Mouse (Mus musculus) kidney, embryonic 14.5 days (tissue): ENCODE data around the gene Gsg1l2. TPM values are rescaled to one million over a fixed set of nuclear protein-coding genes. Genes with fewer than 3 reads are reported as not detected.

Experiments used
- ATAC-seq: fragments of 200-750 bp; cut with Nextera tagmentation; 2 replicates; pipeline ENCODE4 v1.8.0; 2017; ENCODE audit warnings: moderate number of reproducible peaks, mild to moderate bottlenecking, moderate TSS enrichment, moderate library complexity; ENCODE audit not compliant: low FRiP score, low TSS enrichment
- H3K27ac ChIP-seq: fragments of 300-500 bp; sonication (generic); 2 replicates; pipeline ENCODE4 v1.5.1; 2014; ENCODE audit warnings: low read depth, mild to moderate bottlenecking, low read length, moderate library complexity, mixed read lengths
- H3K27me3 ChIP-seq: fragments of 300-500 bp; sonication (generic); 2 replicates; pipeline ENCODE4 v1.6.1; 2014; ENCODE audit warnings: mild to moderate bottlenecking, low read length; ENCODE audit not compliant: control insufficient read depth, insufficient read depth
- H3K36me3 ChIP-seq: fragments of 300-500 bp; sonication (generic); 2 replicates; pipeline ENCODE4 v1.6.1; 2014; ENCODE audit warnings: low read length, mixed read lengths; ENCODE audit not compliant: control insufficient read depth, insufficient read depth
- H3K4me1 ChIP-seq: fragments of 300-500 bp; sonication (generic); 2 replicates; pipeline ENCODE4 v1.6.1; 2014; ENCODE audit warnings: low read length, mixed read lengths; ENCODE audit not compliant: control insufficient read depth, insufficient read depth
- H3K4me2 ChIP-seq: fragments of 300-500 bp; sonication (generic); replicated peaks from 2 replicates; pipeline ENCODE4 v1.6.1; 2014; ENCODE audit warnings: low read depth, mild to moderate bottlenecking, low read length
- H3K4me3 ChIP-seq: fragments of 300-500 bp; sonication (generic); 2 replicates; pipeline ENCODE4 v1.5.1; 2014; ENCODE audit warnings: mild to moderate bottlenecking, low read length
- H3K9ac ChIP-seq: fragments of 300-500 bp; sonication (generic); 2 replicates; pipeline ENCODE4 v1.6.1; 2014; ENCODE audit warnings: low read depth, mild to moderate bottlenecking, low read length, moderate library complexity
- H3K9me3 ChIP-seq: fragments of 300-500 bp; sonication (generic); 2 replicates; pipeline ENCODE4 v1.6.1; 2016; ENCODE audit warnings: low read length; ENCODE audit not compliant: control insufficient read depth
- WGBS: fragments of 180-500 bp; shearing (Covaris S2); extraction: QIAGEN DNeasy Blood & Tissue Kit; methylation state at CpG from one replicate; pipeline ENCODE4 v1.1.7; 2014; 5-methylcytosine and 5-hydroxymethylcytosine counted together
- polyA plus RNA-seq: library from polyadenylated mRNA; unstranded; fragments of >200 nt; fragmentation: Nextera tagmentation; extraction: Ambion mirVana; gene quantifications from 2 replicates; pipeline ENCODE4 v1.2.1, GENCODE M21; 2014

The Gsg1l2 gene
- polyA plus RNA-seq, 1 experiment from 2014 or later = not detected

DNA sequence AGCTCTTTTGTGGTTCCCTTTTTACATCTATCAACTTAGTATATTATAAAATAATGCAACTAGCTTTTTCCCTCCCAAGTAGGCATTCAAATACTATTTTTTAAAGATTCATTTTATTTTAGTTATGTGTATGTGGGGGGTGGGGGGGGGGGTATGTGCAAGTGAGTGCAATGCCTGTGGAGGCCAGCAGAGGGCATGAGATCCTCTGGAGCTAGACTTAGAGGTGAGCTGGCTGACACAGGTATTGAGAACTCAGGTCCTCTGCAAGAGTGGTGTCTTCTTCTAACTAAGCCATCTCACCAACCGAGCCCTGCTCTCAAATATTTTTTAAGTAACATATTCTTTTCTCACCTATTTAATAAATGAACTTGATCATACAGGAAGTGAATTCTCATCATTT lies 31.1 kb downstream of the Gsg1l2 start:
- Histone ChIP-seq H3K4me1 (no peaks in the 10 kb centered on the region), H3K27ac (no peak overlapping the region), H3K4me3 (no peak overlapping the region), H3K4me2 (no peak overlapping the region), H3K36me3 (no peaks in the 10 kb centered on the region), H3K27me3 (no peaks in the 10 kb centered on the region), H3K9ac (no peak overlapping the region), H3K9me3 (no peaks in the 10 kb centered on the region)
- 90% methylated on average over 1 of the region's 1 CpGs for WGBS
- no peak for ATAC-seq

DNA sequence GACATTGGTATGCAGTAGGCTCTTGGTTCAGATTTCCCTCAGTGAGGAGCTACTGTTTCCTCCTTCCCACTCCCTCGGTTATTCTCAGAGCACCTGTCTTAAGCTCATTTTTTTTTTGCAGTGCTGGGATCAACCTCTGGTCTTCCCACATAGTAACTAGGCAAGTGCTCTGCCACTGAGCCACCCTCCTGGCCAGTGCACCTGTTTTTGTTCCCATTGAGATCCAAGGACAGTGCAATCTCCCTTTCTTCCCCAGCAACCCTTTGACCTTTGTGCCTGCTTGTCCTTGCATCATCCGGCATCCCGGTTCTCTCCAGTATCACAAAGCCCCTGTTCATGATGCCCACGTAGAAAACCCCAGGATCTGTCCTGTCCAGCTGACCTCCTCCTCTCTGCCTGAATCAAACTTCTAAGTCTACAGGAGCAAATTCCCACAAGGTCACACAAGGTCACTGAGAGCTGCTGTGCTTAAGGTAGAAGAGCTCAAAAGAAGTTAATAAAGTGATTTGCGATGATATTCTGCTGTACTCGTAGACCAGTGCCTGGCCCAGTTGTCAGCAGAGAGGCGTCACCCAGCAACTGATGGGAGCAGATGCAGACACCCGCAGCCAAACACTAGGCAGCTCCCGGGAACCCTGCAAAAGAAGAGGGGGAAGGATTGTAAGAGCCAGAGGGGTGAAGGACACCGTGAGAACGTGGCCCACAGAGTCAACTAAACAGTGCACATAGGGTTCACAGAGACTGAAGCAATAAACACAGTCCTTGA lies 32.6 kb downstream of the Gsg1l2 start:
- 81% methylated on average over 11 of the region's 11 CpGs for WGBS
- no peak for ATAC-seq
- H3K4me1 ChIP-seq = no peaks in the 10 kb centered on the region

DNA sequence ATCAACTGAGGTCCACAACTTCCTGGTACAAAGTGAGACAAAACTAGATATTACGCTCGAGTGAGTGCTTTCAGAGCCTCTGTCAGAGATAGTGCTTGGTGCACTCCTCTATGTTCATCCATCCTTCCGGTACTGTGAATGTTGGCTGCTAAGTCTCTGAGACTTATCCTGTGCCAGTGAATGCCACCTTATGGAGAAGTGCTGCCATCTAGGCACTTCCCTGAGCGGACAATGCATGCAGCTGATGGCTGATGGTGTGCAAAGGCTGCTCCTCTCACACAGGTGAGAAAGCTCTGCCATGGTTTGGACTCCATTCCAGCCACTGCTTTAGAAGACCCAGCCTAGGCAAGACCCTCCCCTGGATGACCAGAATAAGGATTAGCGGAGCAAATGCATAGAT lies 33.6 kb downstream of the Gsg1l2 start:
- H3K4me2 ChIP-seq = no peak overlapping the region
- H3K9me3 ChIP-seq = no peaks in the 10 kb centered on the region
- H3K9ac ChIP-seq = no peak overlapping the region
- no peak for ATAC-seq
- WGBS = 85% methylated on average over 5 of the region's 5 CpGs
- H3K4me1 ChIP-seq = no peaks in the 10 kb centered on the region
- H3K4me3 ChIP-seq = no peak overlapping the region
- H3K27me3 ChIP-seq = no peaks in the 10 kb centered on the region
- H3K36me3 ChIP-seq = no peaks in the 10 kb centered on the region
- no peak overlapping the region for H3K27ac ChIP-seq

More for the DNA sequence above, 32.6 kb downstream of the Gsg1l2 start:
- Histone ChIP-seq H3K27me3 (no peaks in the 10 kb centered on the region), H3K4me3 (no peak overlapping the region), H3K27ac (no peak overlapping the region), H3K9me3 (no peaks in the 10 kb centered on the region), H3K36me3 (no peaks in the 10 kb centered on the region), H3K9ac (no peak overlapping the region), H3K4me2 (no peak overlapping the region)

DNA sequence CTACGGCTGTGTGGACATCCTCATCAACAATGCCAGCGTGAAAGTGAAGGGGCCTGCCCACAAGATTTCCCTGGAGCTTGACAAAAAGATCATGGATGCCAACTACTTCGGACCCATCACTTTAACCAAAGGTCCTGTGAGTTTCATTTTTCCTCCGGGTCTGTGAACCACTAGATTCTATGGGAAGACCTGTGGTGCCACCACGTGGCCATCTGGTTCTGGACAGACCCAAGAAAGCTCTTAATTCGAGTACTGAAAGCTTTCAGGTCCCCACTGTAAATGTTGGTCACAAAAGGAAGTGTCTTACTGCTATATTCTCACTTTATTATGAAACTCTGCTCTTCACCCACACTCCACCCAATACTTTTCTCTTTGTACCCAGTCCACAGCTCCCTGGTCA lies 37.1 kb downstream of the Gsg1l2 start:
- Histone ChIP-seq H3K4me2 (no peak overlapping the region), H3K4me3 (no peak overlapping the region), H3K27ac (no peak overlapping the region), H3K36me3 (no peaks in the 10 kb centered on the region), H3K27me3 (no peaks in the 10 kb centered on the region), H3K9ac (no peak overlapping the region), H3K9me3 (no peaks in the 10 kb centered on the region), H3K4me1 (no peaks in the 10 kb centered on the region)
- no peak for ATAC-seq
- 79% methylated on average over 6 of the region's 6 CpGs for WGBS

DNA sequence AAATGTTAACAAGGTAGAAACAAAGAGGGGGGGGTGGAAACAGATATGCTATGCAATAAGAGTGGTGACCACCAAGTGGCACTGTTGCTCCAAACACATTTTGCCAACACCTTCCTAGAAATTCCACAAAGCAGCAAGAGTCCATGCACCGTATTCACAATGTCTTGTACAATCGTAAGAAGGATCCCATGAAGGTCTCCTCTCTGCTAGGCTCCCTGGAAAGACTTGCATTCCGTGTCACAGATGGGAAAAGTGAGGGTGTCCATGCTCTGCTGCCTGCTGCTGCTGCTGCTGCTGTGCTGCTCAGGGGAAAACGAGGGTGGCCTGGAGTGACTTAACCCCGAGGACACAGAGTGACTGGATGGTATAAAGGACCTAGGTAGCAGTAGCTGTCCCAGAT lies 45.2 kb downstream of the Gsg1l2 start:
- no peaks in the 10 kb centered on the region for H3K36me3 ChIP-seq
- peak overlapping the region; percentile 24; the same call in 1 of the 2 replicates for H3K4me2 ChIP-seq
- no peak for ATAC-seq
- no peak overlapping the region for H3K27ac ChIP-seq
- 15% methylated on average over 5 of the region's 5 CpGs for WGBS
- no peaks in the 10 kb centered on the region for H3K9me3 ChIP-seq
- H3K4me3 ChIP-seq = no peak overlapping the region
- H3K9ac ChIP-seq = no peak overlapping the region
- no peaks in the 10 kb centered on the region for H3K27me3 ChIP-seq
- no peaks in the 10 kb centered on the region for H3K4me1 ChIP-seq

DNA sequence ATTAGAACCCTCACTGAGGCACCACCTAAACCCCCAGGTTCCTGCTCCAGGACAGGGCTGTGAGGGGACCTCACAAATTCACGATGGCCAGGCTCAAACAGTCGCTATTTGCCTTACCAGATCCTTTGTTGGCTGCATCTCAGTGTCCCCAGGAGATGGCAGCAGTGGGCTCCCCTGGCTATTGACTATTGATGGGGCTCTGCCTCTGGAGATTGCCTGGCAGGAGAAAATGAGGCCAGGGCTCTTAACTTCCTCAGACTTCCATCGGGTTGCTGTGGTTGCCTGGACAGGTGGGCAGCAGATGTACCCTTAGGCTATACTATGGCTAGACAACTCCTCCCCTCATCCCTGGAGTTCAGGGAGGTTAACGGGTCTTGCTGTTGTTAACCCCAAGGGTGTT lies 45.8 kb downstream of the Gsg1l2 start:
- no peak overlapping the region for H3K4me3 ChIP-seq
- H3K4me1 ChIP-seq = no peaks in the 10 kb centered on the region
- H3K9ac ChIP-seq = no peak overlapping the region
- no peaks in the 10 kb centered on the region for H3K27me3 ChIP-seq
- WGBS = 15% methylated on average over 4 of the region's 4 CpGs
- H3K27ac ChIP-seq = no peak overlapping the region
- no peak for ATAC-seq
- no peaks in the 10 kb centered on the region for H3K36me3 ChIP-seq
- no peaks in the 10 kb centered on the region for H3K9me3 ChIP-seq
- H3K4me2 ChIP-seq = no peak overlapping the region

DNA sequence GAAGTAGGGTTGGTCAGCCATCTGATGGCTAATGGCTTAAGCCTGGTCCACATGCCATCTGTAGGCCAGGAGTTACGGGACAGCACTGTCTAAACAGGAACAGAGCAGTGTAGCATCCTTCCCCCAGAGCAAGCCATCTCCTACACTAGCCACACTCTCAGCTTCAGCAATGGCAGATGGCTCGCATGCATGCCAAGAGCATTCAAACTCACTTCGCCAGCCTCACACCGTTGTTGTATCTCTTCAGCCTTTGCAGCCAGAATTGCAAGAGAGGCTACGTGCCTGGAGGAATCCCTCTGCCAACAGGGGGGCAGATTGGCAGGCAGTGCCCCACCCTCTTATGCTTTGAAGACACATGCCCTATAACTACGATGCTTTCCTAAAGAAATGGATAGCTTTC lies 47.2 kb downstream of the Gsg1l2 start:
- Histone ChIP-seq H3K4me2 (no peak overlapping the region), H3K9ac (no peak overlapping the region), H3K27ac (no peak overlapping the region), H3K4me3 (no peak overlapping the region), H3K36me3 (no peaks in the 10 kb centered on the region), H3K4me1 (no peaks in the 10 kb centered on the region), H3K27me3 (no peaks in the 10 kb centered on the region), H3K9me3 (no peaks in the 10 kb centered on the region)
- 84% methylated on average over 6 of the region's 6 CpGs for WGBS
- ATAC-seq = no peak

DNA sequence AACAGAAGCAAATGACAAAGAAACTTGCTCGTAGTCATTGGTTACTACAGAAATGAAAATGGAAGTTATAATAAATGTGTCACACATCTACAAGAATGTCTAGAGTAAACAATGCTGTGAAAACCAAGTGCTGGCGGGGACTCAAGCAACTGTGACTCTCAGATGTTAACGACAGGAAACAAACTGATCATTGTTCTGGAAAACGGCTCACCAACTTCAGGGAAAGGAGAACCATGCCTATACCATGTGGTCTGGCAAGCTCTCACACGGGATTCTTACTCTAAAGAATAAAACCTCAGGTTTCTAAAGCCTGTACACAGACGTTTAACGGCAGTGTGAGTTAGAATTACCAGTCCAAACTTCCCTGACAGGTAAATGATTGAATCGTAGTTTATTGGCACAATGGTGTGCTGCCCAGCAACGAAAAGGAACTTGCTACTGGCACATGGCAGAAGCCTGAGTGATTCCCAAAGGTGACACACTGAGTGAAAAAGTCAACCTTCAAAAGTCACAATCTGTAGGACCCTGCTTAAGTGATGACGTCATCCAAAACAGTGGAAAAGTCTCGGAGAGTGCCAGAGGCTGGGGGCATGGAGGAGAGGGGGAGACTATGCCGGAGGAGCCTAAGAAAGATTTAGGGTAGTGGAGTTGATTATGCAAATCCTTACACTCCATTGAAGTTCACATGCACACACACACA lies 54.1 kb downstream of the Gsg1l2 start:
- H3K9me3 ChIP-seq = no peaks in the 10 kb centered on the region
- H3K4me2 ChIP-seq = no peak overlapping the region
- no peak for ATAC-seq
- no peak overlapping the region for H3K27ac ChIP-seq
- no peaks in the 10 kb centered on the region for H3K36me3 ChIP-seq
- 42% methylated on average over 12 of the region's 12 CpGs for WGBS
- no peaks in the 10 kb centered on the region for H3K4me1 ChIP-seq
- no peak overlapping the region for H3K4me3 ChIP-seq
- H3K9ac ChIP-seq = no peak overlapping the region
- H3K27me3 ChIP-seq = no peaks in the 10 kb centered on the region

DNA sequence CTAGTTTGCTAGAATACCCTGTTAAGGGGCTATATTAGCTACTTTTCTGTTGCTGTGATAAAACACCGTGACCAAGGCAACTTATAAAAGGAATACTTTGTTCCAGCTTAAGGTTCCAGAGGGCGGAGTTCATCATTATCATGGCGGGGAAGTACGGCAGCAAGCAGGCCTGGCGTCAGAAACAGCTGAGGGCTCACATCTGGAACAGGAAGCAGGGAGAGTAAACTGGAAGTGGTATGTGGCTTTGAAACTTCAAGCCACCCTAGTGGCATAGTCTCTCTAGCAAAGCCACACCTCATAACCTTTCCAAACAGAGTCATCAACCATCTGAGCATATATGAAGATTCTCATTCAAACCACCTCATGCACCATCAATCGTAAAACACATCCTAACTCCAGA lies 55.1 kb downstream of the Gsg1l2 start:
- 71% methylated on average over 6 of the region's 6 CpGs for WGBS
- H3K36me3 ChIP-seq = no peaks in the 10 kb centered on the region
- H3K27ac ChIP-seq = no peak overlapping the region
- H3K4me2 ChIP-seq = no peak overlapping the region
- H3K9ac ChIP-seq = no peak overlapping the region
- no peaks in the 10 kb centered on the region for H3K27me3 ChIP-seq
- H3K4me3 ChIP-seq = no peak overlapping the region
- no peaks in the 10 kb centered on the region for H3K4me1 ChIP-seq
- H3K9me3 ChIP-seq = no peaks in the 10 kb centered on the region
- no peak for ATAC-seq
